ENCODE assay signal across 8 mouse cellular contexts in genomic region chr15:8108360-8108965, GRCm38 (mm10). TPM values are rescaled to one million over a fixed set of nuclear protein-coding genes. Genes with fewer than 3 reads are reported as not detected.
A peak's percentile ranks its signal among the peaks of the same experiment; 100 is the strongest.
DNase-seq lines count a peak whose midpoint lies in the region; ATAC-seq and TF ChIP-seq lines count a peak whose summit lies in the region.

No protein-coding gene starts in this region.

- peak overlapping the region; percentile 67 for H3K4me2 ChIP-seq in lung, postnatal 0 days (replicated peaks; ENCODE audit: low read depth, low read length)
- H3K4me2 ChIP-seq in limb, embryonic 12.5 days = peak overlapping the region; percentile 77
- H3K4me2 ChIP-seq in stomach, embryonic 14.5 days (replicated peaks; ENCODE audit: low read depth, low read length) = peak overlapping the region; percentile 43

- TF ChIP-seq CTCF in lung, postnatal 0 days (IDR thresholded peaks at IDR 0.05) = no peak

- H3K4me1 ChIP-seq in lung, postnatal 0 days (ENCODE audit: insufficient read depth, low read depth, low read length) = 0 out of 2 replicates have a peak, but pooled peaks cover 6% of the 10 kb centered on the region
- H3K4me1 ChIP-seq in limb, embryonic 12.5 days (replicated peaks) = peaks cover 15% of the 10 kb centered on the region
- H3K4me1 ChIP-seq in stomach, embryonic 14.5 days (ENCODE audit: control insufficient read depth, insufficient read depth, low read length) = peaks cover 6% of the 10 kb centered on the region; the same call in 1 of the 2 replicates

- DNase-seq in cerebellum, adult 11-12 months = peak; percentile 11
- DNase-seq in cerebellum, postnatal 4 days (ENCODE audit: low spot score in 2 of 2) = no peak
- DNase-seq in lung, postnatal 0 days (ENCODE audit: low spot score) = no peak
- DNase-seq in lung, postnatal 36 days = no peak
- no peak for DNase-seq in layer of hippocampus, adult 8-10 months (ENCODE audit: low spot score in 2 of 2)
- no peak for DNase-seq in thymus, postnatal 25 days

- 49% methylated on average over 19 of the region's 19 CpGs for WGBS in lung, postnatal 0 days
- 61% methylated on average over 19 of the region's 19 CpGs for WGBS in limb, embryonic 12.5 days
- 51% methylated on average over 19 of the region's 19 CpGs for WGBS in stomach, embryonic 14.5 days

- TF ChIP-seq EP300 in lung, postnatal 0 days (IDR thresholded peaks at IDR 0.05) = no peak

- peak overlapping the region; percentile 65 for H3K4me3 ChIP-seq in lung, postnatal 0 days (ENCODE audit: low read depth, low read length)
- peak overlapping the region; percentile 76 for H3K4me3 ChIP-seq in limb, embryonic 12.5 days (replicated peaks)
- peak overlapping the region; percentile 93 for H3K4me3 ChIP-seq in stomach, embryonic 14.5 days (ENCODE audit: low read depth, low read length)

- H3K36me3 ChIP-seq in lung, postnatal 0 days (ENCODE audit: insufficient read depth, low read length) = 0 out of 2 replicates have a peak, but pooled peaks cover 5% of the 10 kb centered on the region
- peaks cover 16% of the 10 kb centered on the region for H3K36me3 ChIP-seq in limb, embryonic 12.5 days
- H3K36me3 ChIP-seq in stomach, embryonic 14.5 days (ENCODE audit: control insufficient read depth, insufficient read depth, low read length) = peaks cover 11% of the 10 kb centered on the region

- no peaks in the 10 kb centered on the region for H3K27me3 ChIP-seq in lung, postnatal 0 days (replicated peaks; ENCODE audit: insufficient read depth, low read length)
- H3K27me3 ChIP-seq in limb, embryonic 12.5 days = no peaks in the 10 kb centered on the region
- H3K27me3 ChIP-seq in stomach, embryonic 14.5 days (ENCODE audit: control insufficient read depth, insufficient read depth, low read length) = no peaks in the 10 kb centered on the region

- ATAC-seq in lung, postnatal 0 days = no peak
- ATAC-seq in limb, embryonic 12.5 days (ENCODE audit: insufficient number of reproducible peaks, insufficient read depth, low FRiP score, low TSS enrichment, low read depth) = 0 out of 2 replicates have a peak, but pooled peaks have one; percentile 15
- ATAC-seq in stomach, embryonic 14.5 days (ENCODE audit: insufficient number of reproducible peaks, insufficient read depth, low FRiP score, low read depth) = no peak

- H3K9me3 ChIP-seq in lung, postnatal 0 days (ENCODE audit: low read length) = no peaks in the 10 kb centered on the region
- H3K9me3 ChIP-seq in limb, embryonic 12.5 days = no peaks in the 10 kb centered on the region
- no peaks in the 10 kb centered on the region for H3K9me3 ChIP-seq in stomach, embryonic 14.5 days (ENCODE audit: control insufficient read depth, low read depth, low read length)

- H3K9ac ChIP-seq in lung, postnatal 0 days (replicated peaks; ENCODE audit: low read depth) = peak overlapping the region; percentile 69; the same call in 1 of the 2 replicates
- H3K9ac ChIP-seq in limb, embryonic 12.5 days (replicated peaks) = peak overlapping the region; percentile 80; the same call in 1 of the 2 replicates
- H3K9ac ChIP-seq in stomach, embryonic 14.5 days (replicated peaks; ENCODE audit: low read depth, low read length) = peak overlapping the region; percentile 21; the same call in 1 of the 2 replicates

- H3K27ac ChIP-seq in lung, postnatal 0 days (ENCODE audit: low read length) = peak overlapping the region; percentile 81
- H3K27ac ChIP-seq in limb, embryonic 12.5 days = peak overlapping the region; percentile 75; the same call in 1 of the 2 replicates
- H3K27ac ChIP-seq in stomach, embryonic 14.5 days (ENCODE audit: low read length) = 0 out of 2 replicates have a peak overlapping the region, but pooled peaks have one; percentile 21

RNA-seq across cellular contexts. Expression of gene Nup155, which starts 0.6 kb away (rescaled TPM):
- 3.4 and 4.2 TPM in 2 replicates for polyA plus RNA-seq in lung, postnatal 0 days (2015; fragmentation: Nextera tagmentation; extraction: Ambion mirVana)
- 24.7 and 27.3 TPM in 2 replicates for polyA plus RNA-seq in limb, embryonic 12.5 days (2016; fragmentation: Nextera tagmentation; extraction: Ambion mirVana)
- polyA plus RNA-seq in stomach, embryonic 14.5 days (2014; fragmentation: Nextera tagmentation; extraction: Ambion mirVana) = 21.7 and 22.7 TPM in 2 replicates
- total RNA-seq in layer of hippocampus, adult 8-10 months (2022) = 10 to 100 TPM; 17.4 to 23.4 (median 18.7) TPM

RNA-seq across cellular contexts. Expression of gene Wdr70, which starts 9.5 kb away (rescaled TPM):
- 27.0 and 29.1 TPM in 2 replicates for polyA plus RNA-seq in lung, postnatal 0 days (2015; fragmentation: Nextera tagmentation; extraction: Ambion mirVana)
- polyA plus RNA-seq in limb, embryonic 12.5 days (2016; fragmentation: Nextera tagmentation; extraction: Ambion mirVana) = 62.2 and 64.3 TPM in 2 replicates
- 56.1 and 59.1 TPM in 2 replicates for polyA plus RNA-seq in stomach, embryonic 14.5 days (2014; fragmentation: Nextera tagmentation; extraction: Ambion mirVana)
- 10 to 100 TPM; 29.5 to 33.7 (median 30.4) TPM for total RNA-seq in layer of hippocampus, adult 8-10 months (2022)

Comparison
In these comparisons a context has a peak if more than half of its experiments do, and no peak if none do; other contexts are left out.
1. H3K27ac ChIP-seq: peak in every context shown above with its lines; median percentile 81 in lung, postnatal 0 days; 75 in limb, embryonic 12.5 days; 21 in stomach, embryonic 14.5 days.
2. H3K9ac ChIP-seq: peak in every context shown above with its lines; median percentile 80 in limb, embryonic 12.5 days; 69 in lung, postnatal 0 days; 21 in stomach, embryonic 14.5 days.